Mouse (Mus musculus): ENCODE measurements around the gene Kifc3. TPM values are rescaled to one million over a fixed set of nuclear protein-coding genes. Genes with fewer than 3 reads are reported as not detected.

Kifc3 gene
- total RNA-seq, 2 experiments from 2014 or later, result 6.9 to 10.9 TPM

DNA sequence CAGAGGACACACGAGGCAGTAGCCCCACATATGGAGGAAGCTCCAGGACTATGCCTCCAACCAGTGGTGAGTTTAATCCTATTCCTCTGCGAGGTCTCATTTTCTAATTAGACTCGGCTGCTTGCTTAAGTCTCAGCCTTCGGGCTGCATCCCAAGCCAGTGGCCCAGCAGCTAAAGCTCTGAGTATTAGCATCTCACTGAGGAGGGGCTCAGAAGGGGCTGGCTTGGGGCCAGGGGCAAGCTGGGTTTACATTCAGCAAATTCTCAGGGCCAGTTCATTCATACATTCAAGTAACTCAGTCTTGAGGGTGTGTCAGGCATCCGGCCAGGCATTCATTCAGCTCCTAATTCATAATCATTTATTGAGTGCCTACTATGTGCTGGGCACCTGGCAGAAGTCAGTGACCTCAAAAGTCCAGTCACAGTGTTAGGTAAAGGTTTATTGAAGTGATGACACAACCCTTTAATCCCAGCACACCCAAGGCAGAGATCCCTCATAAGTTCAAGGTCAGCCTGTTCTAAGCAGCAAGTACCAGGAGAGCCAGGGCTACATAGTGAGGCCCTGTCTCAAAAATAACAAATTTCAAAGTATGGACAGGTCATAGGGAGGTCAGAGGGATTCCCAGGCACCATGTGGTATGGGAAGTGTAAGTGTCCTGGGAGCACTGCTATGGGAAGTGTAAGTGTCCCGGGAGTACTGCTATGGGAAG is 64.1 kb downstream of the Kifc3 start:
- DNase-seq, result no peak
- intact Hi-C loops (cut with DNase I), result no loop called here

DNA sequence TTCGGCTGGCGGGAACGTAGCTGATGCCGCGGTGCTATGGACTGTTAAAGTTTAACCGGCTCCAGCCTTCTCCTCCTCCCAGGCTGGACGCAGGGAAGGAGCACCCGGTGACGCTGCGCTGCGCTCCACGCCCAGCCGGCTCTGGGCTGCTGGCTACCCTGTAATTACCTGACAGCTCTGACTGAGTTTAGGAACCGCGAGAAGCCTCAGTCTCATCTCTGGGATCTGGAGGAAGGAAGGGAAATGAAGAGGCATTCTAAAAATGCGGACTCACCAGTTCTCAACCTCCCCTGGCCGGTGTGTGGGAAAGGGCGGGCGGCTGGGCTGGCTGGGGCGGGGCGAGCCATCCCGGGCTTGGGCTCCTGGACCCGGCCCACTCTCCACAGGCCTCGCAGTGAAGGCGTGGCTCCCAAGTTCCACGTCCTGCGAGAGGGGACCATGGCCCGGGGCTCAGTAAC is 64.9 kb downstream of the Kifc3 start:
- intact Hi-C loops (cut with DNase I), result no loop called here
- peak; percentile 31 to 56 for DNase-seq

DNA sequence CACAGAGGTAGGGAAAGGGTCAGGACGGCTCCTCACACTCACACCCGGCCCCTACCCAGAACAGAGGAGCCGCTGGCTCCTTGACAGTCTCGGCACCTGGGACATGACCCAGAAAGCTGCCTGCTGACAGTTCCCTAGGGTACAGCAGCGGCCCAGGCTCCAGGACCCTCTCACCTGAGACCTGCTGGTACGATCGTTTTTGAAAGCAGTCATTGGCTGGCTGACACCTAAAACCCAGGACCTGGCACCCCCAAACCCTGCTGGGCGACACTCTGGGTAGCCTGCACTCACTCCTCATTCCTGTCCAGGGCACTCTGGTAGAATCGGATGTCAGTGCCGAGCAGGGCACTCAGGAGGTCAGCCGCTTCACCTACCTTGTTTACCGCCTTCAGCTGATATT is 65.4 kb downstream of the Kifc3 start:
- no peak for DNase-seq
- intact Hi-C loops (cut with DNase I), result no loop called here

DNA sequence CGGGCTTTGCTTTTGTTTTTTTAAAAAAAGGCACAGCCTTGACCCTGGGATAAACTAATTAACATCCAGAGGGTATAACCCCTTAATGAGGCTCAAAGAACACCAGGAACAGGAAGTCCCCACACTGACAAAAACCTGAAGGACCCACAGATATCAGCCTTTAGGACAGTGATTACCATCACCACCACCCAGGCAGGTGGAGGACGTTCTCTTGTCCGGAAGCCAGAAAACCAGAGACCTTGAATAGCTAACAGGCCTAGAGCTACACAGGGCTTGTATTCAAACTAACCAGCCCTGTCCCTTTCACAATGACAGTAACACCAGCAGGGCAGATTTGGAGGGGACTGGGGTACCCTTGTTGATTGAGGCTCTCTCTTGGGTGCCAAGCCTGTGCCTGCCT is 66.4 kb downstream of the Kifc3 start:
- intact Hi-C loops (cut with DNase I), result no loop called here
- DNase-seq, result no peak

DNA sequence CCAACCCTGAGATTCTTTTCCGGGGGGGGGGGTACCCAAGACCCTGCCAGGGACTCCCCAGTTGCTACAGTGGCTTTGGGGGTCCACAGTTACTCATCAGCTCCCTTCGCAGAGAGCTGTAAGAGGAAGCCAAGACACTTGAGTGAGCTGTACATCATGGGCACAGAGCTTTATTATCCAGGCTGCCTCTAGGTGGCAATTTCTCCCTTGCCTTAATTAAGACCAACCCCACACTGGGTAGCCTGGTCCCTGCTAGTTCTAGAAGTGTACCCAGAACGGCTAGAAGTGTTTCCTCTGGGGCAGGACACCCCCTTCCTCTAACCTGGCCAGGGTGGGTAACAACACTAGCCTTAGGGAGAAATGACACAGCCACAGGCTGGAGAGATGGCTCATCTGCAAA is 67.4 kb downstream of the Kifc3 start:
- intact Hi-C loops (cut with DNase I), result no loop called here
- no peak for DNase-seq

DNA sequence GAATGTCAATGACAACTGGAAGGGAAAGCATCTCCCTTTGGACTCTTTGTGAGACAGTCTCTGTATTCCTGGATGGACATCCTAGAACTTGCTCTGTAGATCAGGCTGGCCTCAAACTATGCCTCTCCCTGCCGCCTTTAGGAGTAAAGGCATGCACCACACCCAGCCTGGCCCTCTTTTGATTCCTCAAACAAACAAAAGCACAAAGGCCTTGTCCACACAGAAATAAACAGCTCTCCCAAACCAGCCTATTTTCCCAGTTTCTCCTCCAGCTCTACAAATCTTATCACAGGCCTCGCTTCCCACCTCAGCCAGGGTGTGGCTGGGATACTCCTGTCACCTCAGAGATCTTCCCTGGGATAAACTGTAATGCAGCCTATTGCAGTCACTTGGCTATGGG is 68.4 kb downstream of the Kifc3 start:
- intact Hi-C loops (cut with DNase I), result no loop called here

DNA sequence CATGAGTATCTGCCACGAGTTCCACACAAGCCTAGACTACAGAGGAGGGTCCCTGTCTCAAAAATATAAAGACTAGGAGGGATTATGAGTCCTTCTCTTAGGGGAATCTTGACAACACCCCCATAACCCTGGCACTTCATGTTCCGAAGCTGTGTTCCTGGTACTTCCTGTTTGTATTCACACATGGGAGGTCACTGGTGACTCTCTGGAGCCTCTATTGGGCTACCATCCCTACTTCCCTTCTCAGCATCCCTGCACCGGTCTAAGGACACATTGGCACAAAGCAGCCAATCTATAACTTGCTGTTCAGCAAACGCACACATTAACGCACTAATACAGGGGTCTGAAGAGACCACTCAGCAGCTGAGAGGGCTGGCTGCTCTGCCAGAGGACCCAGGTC is 70.6 kb downstream of the Kifc3 start:
- no peak for DNase-seq
- intact Hi-C loops (cut with DNase I), result no loop called here

More for the DNA sequence above, 68.4 kb downstream of the Kifc3 start:
- DNase-seq, result no peak

DNA sequence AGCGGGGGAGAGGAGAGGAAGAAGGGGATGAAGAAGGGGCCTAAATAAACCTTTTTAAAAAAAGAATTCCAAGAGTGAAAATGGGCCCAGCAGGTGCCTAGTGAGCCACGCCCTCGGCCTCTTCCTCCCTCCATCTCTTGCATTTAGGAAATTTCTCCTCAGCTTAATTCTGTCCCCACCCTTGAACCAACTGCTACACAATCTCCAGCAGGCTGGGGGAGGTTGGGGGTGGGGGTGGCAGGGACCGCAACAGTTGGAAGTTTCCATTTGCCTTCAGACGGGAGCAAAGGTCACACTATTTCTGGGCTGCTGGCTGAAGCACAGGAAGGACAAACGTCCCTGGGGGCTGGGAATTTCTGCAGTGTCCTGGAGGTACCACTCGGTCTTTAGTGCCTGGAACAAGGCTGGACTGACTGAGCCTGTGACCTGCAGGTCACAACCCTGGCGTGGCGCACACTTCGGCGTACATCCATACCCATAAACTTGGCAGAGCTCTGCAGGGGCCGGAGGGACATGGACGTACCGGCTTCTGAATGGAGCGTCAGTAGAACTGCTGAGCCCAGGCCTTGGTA is 71.6 kb downstream of the Kifc3 start:
- no peak for DNase-seq
- intact Hi-C loops (cut with DNase I), result no loop called here

DNA sequence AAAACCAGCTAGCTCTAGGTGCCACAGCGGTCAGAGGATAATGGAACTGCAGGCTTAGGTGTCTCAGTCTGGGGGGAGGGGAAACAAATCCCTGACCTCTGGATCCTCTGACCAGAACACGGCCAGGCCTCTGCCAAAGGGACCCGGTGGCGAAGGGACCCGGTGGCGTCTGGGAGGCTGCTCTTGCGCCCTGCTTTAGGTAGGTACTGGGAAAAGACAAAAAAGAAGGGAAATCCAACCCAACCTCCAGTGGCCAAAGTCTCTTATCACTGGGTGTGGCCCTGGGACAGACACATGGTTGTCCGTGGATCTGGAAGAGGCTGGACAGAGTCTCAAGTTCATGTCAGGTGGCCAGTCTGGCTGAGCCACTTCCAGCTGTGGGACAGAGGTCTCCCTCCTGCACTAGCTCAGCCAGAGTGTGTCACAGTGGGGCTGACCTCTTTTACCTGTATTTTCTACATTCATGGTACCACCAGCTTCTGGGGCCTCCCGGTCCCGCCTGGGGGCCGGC is 73.8 kb downstream of the Kifc3 start:
- DNase-seq, result no peak
- intact Hi-C loops (cut with DNase I), result no loop called here

DNA sequence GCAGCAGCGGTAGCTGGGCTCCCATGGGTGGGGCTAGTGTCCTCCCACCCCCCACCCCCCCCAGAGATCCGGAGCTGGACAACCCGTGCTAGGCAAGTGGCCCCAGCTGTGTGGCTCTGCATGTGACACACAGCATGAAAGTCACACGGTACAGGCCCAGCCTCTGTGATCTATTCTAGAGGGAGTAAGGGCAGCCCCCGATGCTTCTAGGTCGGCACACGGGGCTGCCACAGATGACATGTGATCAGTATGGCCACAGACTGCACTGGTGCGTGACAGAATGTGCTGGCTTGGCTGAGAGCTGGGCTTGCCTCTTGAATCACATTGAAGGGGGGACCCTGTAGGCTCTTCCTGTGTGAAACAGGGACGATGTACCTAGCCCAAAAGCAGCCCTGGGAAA is 75.0 kb downstream of the Kifc3 start:
- DNase-seq, result no peak

DNA sequence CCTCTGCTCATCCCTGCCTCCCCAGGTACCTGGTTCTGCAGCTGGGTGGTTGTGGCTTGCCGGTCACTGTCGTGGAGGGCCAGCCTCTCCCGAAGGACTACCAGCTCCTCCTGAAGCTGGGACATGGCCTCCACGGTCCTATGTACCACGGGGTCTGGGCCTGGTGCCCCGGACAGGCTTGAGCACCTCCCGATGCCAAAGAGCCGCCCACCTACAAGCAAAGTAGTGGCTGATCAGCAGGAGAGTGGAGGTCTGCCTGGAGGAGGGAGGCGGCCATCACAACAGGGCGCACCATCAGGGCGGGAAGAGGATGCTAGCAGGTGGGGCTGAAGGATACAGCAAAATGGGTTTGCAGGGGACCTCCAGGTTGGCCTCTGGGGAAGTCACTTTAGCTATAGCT is 76.1 kb downstream of the Kifc3 start:
- no peak for DNase-seq
- intact Hi-C loops (cut with DNase I), result no loop called here

More for the DNA sequence above, 75.0 kb downstream of the Kifc3 start:
- intact Hi-C loops (cut with DNase I), result no loop called here

DNA sequence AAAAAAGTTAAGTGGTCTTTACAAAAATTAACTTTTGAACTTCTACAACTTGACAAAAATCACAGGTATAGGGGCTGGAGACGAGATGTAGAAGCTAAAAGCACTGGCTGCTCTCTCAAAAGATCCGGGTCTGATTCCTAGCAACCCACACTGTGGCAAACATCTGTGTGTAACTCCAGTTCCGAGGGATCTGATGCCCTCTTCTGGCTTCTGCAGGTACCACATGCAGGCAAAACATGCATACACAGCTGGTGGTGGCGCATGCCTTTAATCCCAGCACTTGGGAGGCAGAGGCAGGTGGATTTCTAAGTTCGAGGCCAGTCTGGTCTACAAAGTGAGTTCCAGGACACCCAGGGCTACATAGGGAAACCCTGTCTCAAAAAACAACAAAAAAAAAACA is 79.2 kb downstream of the Kifc3 start:
- no peak for DNase-seq
- intact Hi-C loops (cut with DNase I), result no loop called here

DNA sequence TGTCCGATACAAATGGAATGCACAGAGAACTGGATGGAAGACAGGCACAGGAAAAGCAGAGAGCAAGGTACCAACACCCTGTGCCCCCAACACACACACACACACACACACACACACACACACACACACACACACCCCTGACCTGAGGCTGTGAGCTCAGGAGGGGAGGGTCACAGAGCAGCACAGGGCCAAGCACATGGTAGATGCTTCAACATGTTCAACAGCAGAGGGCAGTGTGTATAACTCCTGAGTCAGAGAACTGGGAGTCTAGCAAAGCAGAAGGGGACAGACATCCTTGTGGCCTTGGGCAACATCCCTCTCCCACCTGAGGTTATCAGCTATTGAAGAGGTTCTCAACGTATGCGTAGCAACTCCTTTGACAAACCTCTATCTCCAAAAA is 88.9 kb downstream of the Kifc3 start:
- intact Hi-C loops (cut with DNase I), result no loop called here

DNA sequence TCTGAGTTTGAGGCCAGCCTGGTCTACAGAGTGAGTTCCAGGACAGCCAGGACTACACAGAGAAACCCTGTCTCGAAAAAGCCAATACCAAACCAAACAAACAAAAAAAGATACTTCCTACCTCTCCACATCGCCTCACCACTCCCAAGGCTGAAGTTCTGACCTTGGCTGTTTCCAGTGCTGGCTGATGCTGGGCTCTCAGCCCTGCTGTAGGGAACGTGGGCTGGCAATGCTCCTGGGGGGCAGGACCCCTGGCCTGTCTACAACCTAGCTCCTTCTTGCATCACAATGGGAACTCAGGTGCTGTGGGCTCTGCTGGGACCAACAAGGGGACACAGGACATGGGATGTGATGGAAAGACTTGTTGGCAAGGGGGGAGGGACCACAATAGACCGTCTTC is 89.5 kb downstream of the Kifc3 start:
- no peak for DNase-seq
- intact Hi-C loops (cut with DNase I), result no loop called here

More for the DNA sequence above, 88.9 kb downstream of the Kifc3 start:
- DNase-seq, result no peak

DNA sequence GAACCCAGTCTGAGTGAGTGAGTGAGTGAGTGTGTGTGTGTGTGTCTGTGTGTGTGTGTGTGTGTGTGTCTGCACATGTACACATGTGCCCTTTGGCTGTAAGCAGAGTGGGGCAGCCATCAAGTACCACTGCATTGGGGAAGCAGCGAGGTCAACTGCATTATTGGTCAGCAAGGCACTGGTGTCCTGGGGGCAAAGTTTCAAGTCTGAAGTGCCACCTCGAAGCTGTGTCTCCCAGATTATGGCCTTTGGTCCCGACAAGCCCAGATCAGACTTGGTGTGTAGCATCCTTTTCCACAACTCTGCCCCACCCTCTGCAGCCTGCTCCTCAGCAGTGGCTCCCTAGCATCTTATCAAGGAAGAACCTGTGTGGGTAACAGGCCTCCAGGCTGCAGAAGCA is 90.0 kb downstream of the Kifc3 start:
- intact Hi-C loops (cut with DNase I), result no loop called here
- no peak for DNase-seq

DNA sequence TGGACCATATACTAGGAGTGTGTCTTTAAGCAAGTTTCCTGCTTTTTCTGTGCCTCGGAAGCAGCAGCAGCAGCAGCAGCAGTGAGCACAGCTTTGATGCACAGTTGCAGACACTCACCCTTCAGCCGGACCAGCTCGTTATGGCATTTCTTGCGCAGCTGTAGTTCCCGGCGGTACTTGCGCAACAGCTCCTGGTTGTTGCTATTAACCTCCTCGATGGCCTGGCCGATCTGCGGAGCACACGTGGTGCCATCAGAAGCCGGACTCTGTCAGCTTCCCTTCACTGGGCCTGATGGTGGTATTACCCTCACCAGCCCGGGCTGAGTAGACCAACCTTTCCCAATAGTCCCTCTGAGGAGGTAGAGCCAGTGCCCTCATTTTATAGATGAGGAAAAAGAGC is 95.3 kb downstream of the Kifc3 start:
- intact Hi-C loops (cut with DNase I), result loop anchor here (10.0 kb wide), 1 partner anchor 97 kb away; the partner anchor contains the start of gene Kifc3
- no peak for DNase-seq

DNA sequence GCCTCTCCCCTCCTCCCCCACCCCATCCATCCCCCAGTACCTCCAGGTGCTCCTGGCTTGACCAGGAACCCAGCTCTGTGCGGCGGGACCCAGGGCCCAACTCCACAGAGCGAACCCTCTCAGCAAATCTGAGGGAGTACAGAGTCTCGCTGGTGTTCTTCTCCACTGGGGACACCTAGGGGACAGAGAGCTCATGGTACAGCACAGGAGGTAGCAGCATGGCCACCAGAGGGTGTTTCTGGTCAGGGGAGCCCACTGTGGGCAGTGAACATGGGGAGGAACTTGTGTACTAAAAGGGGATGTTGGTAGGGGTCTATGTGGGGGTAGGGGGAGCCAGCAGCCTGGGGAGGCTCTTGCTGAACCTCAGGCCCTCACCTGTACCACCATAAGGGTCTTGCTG is 100.6 kb downstream of the Kifc3 start:
- intact Hi-C loops (cut with DNase I), result loop anchor here (10.0 kb wide), 1 partner anchor 103 kb away; the partner anchor contains the start of gene Kifc3
- DNase-seq, result no peak

DNA sequence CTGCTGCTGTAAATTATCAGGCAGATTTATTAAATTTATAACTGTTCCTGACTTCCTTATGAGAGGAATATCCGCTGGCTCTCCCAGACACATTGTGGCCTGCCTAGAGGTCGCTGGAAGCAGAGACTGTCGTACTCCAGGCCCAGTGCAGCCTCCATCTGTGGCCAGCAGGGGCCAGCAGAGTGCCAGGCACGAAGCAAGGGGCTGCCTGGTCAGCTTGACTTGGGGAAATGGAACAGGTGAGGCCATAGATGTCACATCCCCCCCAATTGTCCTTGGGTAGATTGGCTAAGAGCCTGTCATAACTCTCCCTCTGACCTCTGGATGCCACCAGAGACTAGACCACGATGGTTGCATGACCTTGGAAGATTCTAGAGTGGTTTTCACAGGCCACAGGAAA is 103.6 kb downstream of the Kifc3 start:
- intact Hi-C loops (cut with DNase I), result loop anchor here (10.0 kb wide), 1 partner anchor 206 kb away; the partner anchor contains the start of gene Cngb1
- DNase-seq, result peak; percentile 61 to 64

DNA sequence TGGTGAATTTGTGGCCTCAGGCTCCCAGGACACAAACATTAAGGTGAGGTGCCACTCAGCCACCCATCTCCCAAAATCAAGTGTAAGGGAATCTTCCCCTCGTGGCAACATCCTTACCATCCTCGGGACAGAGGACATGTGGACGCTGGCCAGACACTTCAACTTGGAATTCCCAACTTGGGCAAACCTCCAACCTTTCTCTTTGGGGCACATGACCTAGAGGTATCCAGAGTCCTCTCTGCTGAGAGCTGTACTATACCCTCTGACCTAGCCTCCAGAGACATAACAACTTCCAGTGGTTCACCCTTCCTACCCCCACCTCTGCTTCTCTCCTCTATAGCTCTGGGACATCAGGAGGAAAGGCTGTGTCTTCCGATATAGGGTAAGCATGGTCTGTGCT is 109.0 kb downstream of the Kifc3 start:
- DNase-seq, result no peak
- intact Hi-C loops (cut with DNase I), result loop anchor here (10.0 kb wide), 1 partner anchor 211 kb away; the partner anchor contains the start of gene Cngb1

DNA sequence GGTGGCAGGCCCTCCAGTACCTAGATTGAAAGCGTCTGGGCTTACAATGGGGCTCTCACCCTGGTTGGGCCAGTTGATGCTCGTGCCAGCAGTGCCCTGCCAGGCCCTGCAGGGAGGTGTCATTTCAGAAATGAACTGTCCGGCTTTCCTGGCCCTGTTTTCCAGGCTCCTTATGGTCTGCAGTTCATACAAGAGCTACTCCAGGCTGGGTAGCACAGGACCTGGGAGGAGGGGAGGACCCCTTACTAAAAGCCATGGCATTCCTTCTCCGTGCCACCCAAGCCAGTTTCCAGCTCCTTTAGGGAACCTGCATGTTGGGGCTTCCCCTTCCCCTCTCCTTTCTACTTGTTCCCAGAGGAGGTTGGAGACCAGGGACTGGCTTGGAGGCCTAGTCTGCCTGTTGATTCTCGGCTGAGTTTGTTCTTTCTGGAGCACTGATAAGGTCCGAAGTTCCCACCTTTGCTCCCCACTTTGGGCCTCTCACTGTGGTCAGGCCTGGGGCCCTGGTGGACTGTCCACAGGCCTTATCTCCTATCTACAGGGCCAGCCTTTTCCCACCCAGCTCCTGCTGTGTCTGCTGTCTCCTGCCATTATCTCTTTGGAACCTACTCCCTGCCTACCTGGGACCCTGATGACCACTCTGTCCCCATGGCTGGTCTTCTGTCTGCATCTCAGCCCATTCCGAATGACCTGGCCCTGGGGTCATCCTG is 117.0 kb downstream of the Kifc3 start:
- intact Hi-C loops (cut with DNase I), result no loop called here
- no peak for DNase-seq

DNA sequence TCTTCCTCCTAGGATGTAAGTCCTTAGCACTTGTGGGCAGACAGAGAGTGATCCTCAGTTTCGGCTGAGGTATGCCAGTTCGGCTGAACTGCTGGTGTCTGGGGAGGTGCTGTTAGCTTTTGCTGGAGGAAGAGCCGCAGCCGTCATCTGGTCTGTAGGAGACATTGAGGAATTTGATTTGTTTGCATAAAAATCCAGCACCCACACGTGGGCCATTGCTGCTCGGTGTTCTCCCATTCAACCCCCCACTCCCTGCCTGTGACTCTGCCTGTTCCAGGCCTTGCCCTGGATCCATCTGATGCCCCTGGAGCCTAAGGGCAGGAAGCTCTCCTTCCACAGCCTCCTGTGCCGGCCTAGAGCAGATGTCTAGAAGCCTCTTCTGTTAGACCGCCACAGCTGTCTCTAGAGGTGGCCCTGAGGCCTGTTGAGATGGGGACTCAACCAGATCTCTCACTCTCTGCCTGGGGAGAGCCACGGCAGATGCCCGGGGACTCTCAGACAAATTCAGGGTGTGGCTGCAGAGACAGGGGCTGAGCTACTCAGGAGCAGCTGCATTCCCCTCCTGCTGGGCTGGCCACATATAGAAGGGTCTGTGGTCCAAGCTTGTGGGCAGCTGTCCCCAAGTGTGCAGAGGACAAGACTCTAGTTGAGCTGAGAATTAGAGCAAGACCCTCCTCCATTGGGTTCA is 117.7 kb downstream of the Kifc3 start:
- intact Hi-C loops (cut with DNase I), result no loop called here
- no peak for DNase-seq

Data from gastrocnemius, postnatal 36 days (tissue).